Mouse (Mus musculus): ENCODE measurements around the gene Foxn1. TPM values are rescaled to one million over a fixed set of nuclear protein-coding genes. Genes with fewer than 3 reads are reported as not detected.

Gene Foxn1
- polyA plus RNA-seq, 1 experiment from 2014 or later, result not detected

DNA sequence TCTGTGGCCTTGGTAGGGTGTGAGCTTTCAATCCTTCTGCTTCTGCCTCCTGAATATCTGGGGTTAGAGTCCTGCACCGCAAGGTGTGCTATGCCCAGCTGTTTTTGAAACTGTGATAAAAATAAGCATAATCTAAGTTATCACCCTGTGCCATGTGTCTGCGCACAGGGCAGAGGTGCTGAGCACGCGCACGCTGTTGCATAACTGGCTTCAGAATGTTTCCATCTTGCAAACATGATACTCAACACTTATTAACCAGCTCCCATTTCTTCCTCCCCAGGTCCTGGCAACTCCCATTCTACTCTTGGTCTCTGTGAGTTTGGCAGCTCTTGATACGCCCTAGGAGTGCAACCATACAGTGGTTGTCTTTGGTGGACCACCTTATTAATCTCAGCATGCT, 41.3 kb upstream of the Foxn1 start:
- H3K4me2 ChIP-seq (replicated peaks; ENCODE audit: low read depth), result no peak overlapping the region
- 56% methylated on average over 6 of the region's 6 CpGs for WGBS
- no peak for TF ChIP-seq CTCF (IDR thresholded peaks at IDR 0.05; ENCODE audit: low read depth)
- no peaks in the 10 kb centered on the region for H3K4me1 ChIP-seq (replicated peaks; ENCODE audit: control insufficient read depth, insufficient read depth, low read length)
- H3K27me3 ChIP-seq (replicated peaks; ENCODE audit: control insufficient read depth, insufficient read depth, low read length), result no peaks in the 10 kb centered on the region
- H3K36me3 ChIP-seq (ENCODE audit: control insufficient read depth, insufficient read depth), result no peaks in the 10 kb centered on the region
- H3K9me3 ChIP-seq (ENCODE audit: control insufficient read depth), result no peaks in the 10 kb centered on the region
- peak overlapping the region; percentile 66 for H3K27ac ChIP-seq (ENCODE audit: low read depth, low read length)
- H3K4me3 ChIP-seq (ENCODE audit: low read depth, low read length), result no peak overlapping the region
- peak; percentile 75 for ATAC-seq
- H3K9ac ChIP-seq (ENCODE audit: low read depth, low read length), result no peak overlapping the region

DNA sequence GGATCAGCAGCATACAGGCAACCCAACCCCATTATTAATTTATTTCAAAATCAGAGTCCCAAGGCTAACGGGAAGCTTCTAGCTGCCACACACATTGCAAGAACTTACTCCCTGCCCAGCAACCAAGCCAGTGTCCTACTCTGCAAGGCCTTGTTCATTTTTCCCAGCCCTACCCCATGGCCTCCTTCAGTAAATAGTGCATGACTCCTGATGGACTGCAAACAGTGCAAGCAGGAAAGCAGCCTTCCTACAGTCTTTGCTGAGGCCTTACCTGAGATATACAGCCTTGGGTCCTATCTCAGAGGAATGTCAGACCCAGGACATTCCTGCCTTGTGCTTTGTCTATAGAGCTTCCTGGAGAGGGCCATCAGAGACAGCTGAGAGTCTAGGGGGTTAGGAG, 39.2 kb upstream of the Foxn1 start:
- 55% methylated on average over 1 of the region's 1 CpGs for WGBS
- no peak for ATAC-seq
- no peak overlapping the region for H3K4me3 ChIP-seq (ENCODE audit: low read depth, low read length)
- H3K9ac ChIP-seq (ENCODE audit: low read depth, low read length), result no peak overlapping the region
- H3K4me2 ChIP-seq (replicated peaks; ENCODE audit: low read depth), result no peak overlapping the region
- H3K27me3 ChIP-seq (replicated peaks; ENCODE audit: control insufficient read depth, insufficient read depth, low read length), result no peaks in the 10 kb centered on the region
- no peak for TF ChIP-seq CTCF (IDR thresholded peaks at IDR 0.05; ENCODE audit: low read depth)
- H3K36me3 ChIP-seq (ENCODE audit: control insufficient read depth, insufficient read depth), result no peaks in the 10 kb centered on the region
- no peak overlapping the region for H3K27ac ChIP-seq (ENCODE audit: low read depth, low read length)
- no peaks in the 10 kb centered on the region for H3K4me1 ChIP-seq (replicated peaks; ENCODE audit: control insufficient read depth, insufficient read depth, low read length)
- H3K9me3 ChIP-seq (ENCODE audit: control insufficient read depth), result no peaks in the 10 kb centered on the region

DNA sequence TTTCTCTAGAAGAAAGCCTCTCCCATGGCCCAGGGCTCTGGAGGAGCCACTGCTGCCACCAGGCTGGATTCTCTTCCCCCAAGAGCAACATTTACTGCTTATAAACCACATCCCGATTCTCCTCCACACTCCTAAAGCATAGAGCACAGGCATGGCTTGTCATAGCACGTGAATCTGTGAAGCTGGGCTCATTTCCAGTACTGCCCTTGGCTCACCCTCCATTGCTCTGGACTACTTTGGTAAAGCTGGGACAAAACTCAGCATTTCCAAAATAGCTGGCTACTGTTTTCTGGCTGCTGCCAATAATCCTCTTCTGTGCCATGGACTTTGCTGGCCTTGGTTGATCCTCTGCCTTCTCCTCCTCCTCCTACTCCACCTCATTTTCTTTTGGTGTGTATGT, 38.0 kb upstream of the Foxn1 start:
- no peaks in the 10 kb centered on the region for H3K9me3 ChIP-seq (ENCODE audit: control insufficient read depth)
- ATAC-seq, result no peak
- H3K27ac ChIP-seq (ENCODE audit: low read depth, low read length), result no peak overlapping the region
- H3K4me1 ChIP-seq (replicated peaks; ENCODE audit: control insufficient read depth, insufficient read depth, low read length), result no peaks in the 10 kb centered on the region
- no peaks in the 10 kb centered on the region for H3K36me3 ChIP-seq (ENCODE audit: control insufficient read depth, insufficient read depth)
- H3K4me3 ChIP-seq (ENCODE audit: low read depth, low read length), result no peak overlapping the region
- no peak for TF ChIP-seq CTCF (IDR thresholded peaks at IDR 0.05; ENCODE audit: low read depth)
- no peaks in the 10 kb centered on the region for H3K27me3 ChIP-seq (replicated peaks; ENCODE audit: control insufficient read depth, insufficient read depth, low read length)
- H3K9ac ChIP-seq (ENCODE audit: low read depth, low read length), result no peak overlapping the region
- no peak overlapping the region for H3K4me2 ChIP-seq (replicated peaks; ENCODE audit: low read depth)
- WGBS, result 72% methylated on average over 2 of the region's 2 CpGs

DNA sequence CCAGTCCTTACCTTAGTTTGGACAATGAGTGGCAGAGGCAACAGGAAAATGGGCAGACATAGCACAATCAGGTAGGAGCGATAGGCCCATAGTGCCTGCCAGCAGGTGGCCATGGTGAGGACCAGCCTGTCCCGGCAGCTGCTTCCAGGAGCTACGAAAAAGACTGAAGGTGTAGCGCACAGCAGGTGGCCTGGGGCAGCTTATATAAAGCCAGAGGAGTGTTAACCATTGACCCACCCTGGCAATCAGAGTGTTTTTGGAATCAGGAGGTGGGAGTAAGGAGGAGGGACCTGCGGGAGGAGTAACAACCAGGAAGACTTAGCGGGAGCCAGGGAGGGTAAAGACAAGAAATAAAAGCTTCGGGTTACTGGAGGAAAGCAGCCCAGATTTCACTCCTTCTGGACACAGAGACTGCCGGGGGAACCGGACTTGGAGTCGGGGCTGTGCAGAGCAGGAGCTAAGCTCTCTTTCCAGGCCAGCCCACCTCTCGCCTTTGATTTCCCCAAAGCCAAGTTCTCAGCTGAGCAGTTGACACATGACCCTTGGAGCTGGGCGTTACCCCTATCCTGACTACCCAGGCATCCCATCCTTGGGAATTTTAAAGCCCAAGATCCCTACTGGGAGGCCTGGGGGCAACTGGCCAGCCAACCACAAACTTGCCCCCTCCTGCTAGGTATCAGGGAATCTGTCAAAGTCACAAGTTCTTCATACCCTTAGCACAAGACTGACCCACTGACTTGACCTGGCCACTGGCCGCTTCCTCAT, 35.9 kb upstream of the Foxn1 start, which contains the start of gene Slc13a2:
Gene Slc13a2, minus strand, starts transcription at position 163 of the 765 bp plus-strand sequence.
- H3K9me3 ChIP-seq (ENCODE audit: control insufficient read depth), result no peaks in the 10 kb centered on the region
- H3K9ac ChIP-seq (ENCODE audit: low read depth, low read length), result no peak within 1 kb of the TSS; the same call in 1 of the 2 replicates
- peak within 1 kb of the TSS; percentile 50 for H3K4me2 ChIP-seq (replicated peaks; ENCODE audit: low read depth)
- 0 out of 2 replicates have a peak, but pooled peaks cover 3% of the 10 kb centered on the region for H3K4me1 ChIP-seq (replicated peaks; ENCODE audit: control insufficient read depth, insufficient read depth, low read length)
- WGBS, result 14% methylated on average over 13 of the region's 13 CpGs
- ATAC-seq, result peak; percentile 58
- peak; percentile 70 for TF ChIP-seq CTCF (IDR thresholded peaks at IDR 0.05; ENCODE audit: low read depth)
- no peaks in the 10 kb centered on the region for H3K36me3 ChIP-seq (ENCODE audit: control insufficient read depth, insufficient read depth)
- peak within 1 kb of the TSS; percentile 0; the same call in 1 of the 2 replicates for H3K4me3 ChIP-seq (ENCODE audit: low read depth, low read length)
- H3K27me3 ChIP-seq (replicated peaks; ENCODE audit: control insufficient read depth, insufficient read depth, low read length), result no peaks in the 10 kb centered on the region
- peak within 1 kb of the TSS; percentile 65 for H3K27ac ChIP-seq (ENCODE audit: low read depth, low read length)

DNA sequence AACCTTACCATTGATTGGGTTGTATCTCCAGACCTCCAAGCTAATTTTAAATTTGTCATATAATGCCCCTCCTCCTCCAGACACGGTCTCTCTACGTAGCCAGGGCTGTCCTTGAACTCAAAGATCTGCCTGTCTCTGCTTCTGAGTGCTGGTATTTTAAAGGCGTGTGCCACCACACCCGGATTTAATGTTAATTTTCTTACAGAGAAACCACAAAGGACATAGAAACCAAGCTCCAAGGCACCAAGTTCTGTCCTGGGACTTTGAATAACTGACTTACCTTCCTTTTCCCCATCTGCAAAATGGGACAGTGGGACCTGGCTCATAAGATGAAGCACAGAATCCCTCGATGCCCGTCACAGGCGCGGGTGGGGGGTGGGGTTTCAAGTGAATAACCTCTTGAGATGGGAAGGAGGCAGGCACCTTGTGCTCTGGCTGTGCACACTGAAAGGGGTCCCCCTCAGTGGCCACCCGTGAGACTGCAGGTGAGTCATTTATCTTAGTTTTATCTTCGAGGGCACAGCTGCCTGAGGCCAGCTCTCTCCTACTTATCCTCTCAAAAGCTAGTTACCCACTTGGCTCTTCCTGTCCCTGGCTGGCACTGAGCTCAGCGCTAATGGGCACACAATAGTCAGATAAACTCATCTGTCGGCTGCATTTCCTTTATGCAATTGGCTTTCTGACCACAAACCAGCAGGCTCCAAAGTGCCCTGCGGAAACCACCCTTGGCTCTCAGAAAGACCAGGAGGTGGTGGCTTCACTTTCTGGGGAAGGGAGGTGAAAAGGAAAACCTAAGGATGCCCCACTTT, 35.0 kb upstream of the Foxn1 start:
- no peak for TF ChIP-seq CTCF (IDR thresholded peaks at IDR 0.05; ENCODE audit: low read depth)
- Histone ChIP-seq H3K27me3 (replicated peaks; ENCODE audit: control insufficient read depth, insufficient read depth, low read length) (no peaks in the 10 kb centered on the region), H3K9ac (ENCODE audit: low read depth, low read length) (no peak overlapping the region; the same call in 1 of the 2 replicates), H3K4me2 (replicated peaks; ENCODE audit: low read depth) (peak overlapping the region; percentile 50), H3K9me3 (ENCODE audit: control insufficient read depth) (no peaks in the 10 kb centered on the region), H3K27ac (ENCODE audit: low read depth, low read length) (peak overlapping the region; percentile 65; the same call in 1 of the 2 replicates), H3K4me3 (ENCODE audit: low read depth, low read length) (peak overlapping the region; percentile 0; the same call in 1 of the 2 replicates), H3K36me3 (ENCODE audit: control insufficient read depth, insufficient read depth) (0 out of 2 replicates have a peak, but pooled peaks cover under 1% of the 10 kb centered on the region), H3K4me1 (replicated peaks; ENCODE audit: control insufficient read depth, insufficient read depth, low read length) (0 out of 2 replicates have a peak, but pooled peaks cover 3% of the 10 kb centered on the region)
- peak; percentile 22; the same call in 1 of the 2 replicates for ATAC-seq
- 52% methylated on average over 13 of the region's 13 CpGs for WGBS
